Mouse (Mus musculus): ENCODE measurements around the gene Pdcl.

Gene Pdcl

DNA sequence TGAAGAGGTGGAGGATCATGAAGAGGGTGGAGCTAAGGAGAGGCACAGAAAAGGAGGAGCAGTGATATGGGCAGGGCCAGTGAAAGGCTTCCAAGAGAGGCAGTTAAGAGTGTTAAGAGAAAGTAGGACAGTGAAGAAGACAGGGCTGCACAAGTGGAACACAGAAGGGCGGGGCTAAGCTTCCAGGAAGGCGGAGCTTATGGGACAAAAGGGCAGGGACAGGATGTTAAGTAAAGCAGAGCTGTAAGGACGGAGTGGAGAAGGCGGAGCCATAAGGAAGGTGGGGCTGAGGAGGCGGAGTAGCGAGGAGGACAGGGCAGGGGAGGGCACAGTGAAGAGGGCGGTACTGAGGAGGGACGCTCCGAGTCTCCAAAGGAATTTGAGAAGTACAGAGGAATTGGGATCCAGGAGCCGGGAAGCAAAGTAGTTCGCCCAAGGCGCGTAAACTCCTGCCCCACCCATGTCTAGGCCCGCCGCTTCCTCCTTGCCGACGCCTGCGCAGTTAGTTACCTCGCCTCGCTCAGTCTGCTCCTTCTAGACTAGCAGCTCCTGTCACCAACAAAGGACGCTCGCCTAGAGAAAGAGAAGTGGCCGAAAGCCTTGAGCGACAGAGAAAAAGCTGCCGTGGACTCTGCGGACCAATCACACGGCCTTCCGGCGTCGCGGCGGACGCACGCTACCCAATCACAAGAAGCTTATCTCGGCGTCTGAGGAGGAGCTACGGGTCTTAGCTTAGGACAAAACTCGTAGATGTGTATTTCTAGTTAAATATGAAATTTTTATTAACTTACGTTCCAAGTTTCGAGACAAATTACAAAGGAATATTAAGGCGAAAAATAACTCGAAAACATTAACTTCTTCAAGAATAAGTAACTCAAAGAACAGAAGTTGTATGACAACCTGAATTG lies at the start of gene Pdcl:
Gene Pdcl (minus strand): TSS at position 700 of the 908 bp plus-strand sequence.
- peak; percentile 89 to 91 for DNase-seq

DNA sequence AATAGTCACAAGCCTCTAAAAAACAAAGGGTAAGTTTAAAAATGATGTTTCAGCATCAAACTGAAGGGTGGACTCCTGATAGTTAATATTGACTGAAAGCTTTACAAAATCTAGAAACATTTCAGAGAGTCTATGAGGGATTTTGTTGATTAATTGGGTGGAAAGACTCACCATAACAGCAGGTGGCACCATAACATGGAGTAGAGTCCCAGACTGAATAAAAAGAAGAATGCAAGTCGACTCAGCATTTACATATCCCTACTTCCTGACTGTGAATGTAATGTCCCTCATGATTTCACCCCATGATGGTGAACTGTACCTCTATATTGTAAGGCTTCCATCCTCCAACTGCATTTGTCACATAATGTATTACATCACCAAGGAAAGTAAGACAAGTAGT lies 36.4 kb upstream of the Pdcl start:
- DNase-seq: peak; percentile 10 to 17

GRCm38 (mm10) chr2:37382921-37383320 lies 23.8 kb upstream of the Pdcl start:
- no peak for DNase-seq

DNA sequence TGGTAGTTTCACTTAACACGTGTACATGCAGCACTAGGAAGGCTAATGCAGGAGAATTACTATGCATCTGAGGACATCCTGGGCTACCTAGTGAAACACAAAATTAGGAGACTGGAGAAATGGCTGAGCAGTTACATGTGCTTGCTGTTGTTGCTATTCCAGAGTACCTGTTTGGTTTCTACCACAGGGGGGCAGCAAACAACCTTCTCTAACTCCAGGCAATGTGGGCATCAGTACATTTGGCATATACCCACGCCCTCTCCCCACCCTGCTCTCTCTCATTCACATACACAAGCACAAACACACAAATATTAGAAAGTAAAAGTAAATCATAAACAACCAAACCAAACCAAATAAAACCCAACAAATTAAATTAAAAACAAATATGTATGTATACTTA lies 21.1 kb upstream of the Pdcl start:
- peak; percentile 79 to 80 for DNase-seq

DNA sequence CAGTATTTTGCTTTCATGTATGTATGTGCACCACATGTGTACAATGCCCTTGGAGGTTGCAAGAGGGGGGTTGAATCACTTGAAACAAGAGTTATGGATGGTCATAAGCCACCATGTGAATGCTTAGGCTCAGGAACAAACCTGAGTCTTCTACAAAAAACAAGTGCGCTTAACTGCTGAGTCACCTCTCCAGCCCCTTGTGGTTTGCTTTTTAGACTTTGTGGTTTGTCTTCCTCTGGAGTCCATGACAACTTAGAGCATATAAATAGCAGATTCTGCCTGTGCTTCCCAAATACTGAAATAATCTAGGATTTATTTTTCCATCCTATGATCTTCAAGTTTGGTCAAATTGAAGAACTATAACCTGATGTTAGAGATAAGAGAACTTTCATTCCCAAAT lies 16.9 kb upstream of the Pdcl start:
- DNase-seq: no peak

- no peak for DNase-seq
Measured at GRCm38 (mm10) chr2:37370651-37371050, 11.5 kb upstream of the Pdcl start.

- no peak for DNase-seq
Measured at GRCm38 (mm10) chr2:37359908-37360307, 776 bp upstream of the Pdcl start.

- DNase-seq: no peak
Measured at GRCm38 (mm10) chr2:37355571-37355970, 3.6 kb downstream of the Pdcl start.

DNA sequence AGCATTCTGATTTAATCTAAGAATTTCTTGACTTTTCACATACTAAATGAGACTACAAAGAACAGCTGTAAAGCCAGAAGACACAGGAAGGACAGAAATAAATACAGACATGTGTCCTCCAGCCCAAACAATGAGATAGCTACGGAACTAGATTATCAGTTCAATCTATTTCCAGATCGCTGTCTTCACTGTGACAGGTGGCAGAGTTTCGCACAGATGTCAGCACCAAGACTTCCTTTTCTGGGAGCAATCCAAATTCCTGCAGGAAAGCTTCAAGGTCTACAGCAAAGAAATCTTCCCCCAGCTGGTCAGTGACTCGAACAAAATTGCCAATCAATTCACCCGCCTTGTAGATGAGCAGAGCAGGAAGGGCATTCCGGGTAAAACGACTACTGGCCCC lies 7.5 kb downstream of the Pdcl start:
- DNase-seq: no peak

DNA sequence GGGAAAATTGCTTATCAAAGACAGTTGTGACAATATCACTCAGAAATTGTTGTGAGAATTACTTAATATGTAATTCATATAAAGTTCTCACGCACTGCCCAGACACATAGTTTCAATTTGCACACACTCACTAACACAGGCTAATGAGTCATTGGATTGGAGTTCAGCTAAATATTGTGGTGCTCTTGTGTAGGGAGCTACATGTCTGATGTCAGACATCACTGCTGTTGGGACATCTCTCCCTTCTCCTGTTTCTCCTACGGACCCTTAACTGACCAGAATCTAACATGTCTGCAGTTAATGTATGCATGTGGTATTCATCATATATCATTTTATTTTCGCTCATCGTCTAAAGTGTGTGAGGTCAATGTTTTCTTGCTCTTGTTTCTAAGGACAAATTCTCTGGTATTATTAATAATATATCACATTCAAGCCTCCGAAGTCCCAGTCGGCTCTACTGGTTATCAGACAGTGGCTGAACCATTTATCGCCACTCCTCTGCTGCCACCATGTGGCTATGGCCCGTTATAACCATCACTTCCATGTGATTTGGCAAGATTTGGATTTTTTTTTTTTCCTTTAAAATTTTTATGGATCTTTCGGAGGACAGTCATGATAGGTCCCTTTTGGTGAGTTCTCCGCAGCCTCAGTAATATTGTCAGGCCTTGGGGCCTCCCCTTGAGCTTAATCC lies 20.5 kb downstream of the Pdcl start:
- DNase-seq: peak; percentile 24 to 30

DNA sequence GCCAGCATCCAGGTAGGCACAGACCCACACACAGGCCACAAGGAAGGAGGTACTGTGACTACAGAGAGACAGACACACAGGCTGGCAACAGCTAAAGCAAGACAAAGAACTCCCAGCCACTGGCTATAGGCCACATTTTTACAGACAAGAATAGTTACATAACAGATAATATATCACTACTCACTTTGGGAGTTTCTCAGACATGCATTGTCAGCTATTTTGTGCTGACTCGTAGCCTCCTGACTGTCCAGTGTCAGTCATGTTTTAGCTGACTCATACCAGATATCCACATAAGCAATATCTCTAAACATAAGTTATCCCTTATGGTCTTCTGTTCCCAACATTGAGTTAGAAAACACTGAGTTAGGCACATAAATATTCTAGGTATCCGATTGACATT lies 25.8 kb downstream of the Pdcl start:
- DNase-seq: no peak

GRCm38 (mm10) chr2:37326215-37326614 lies 32.9 kb downstream of the Pdcl start, which contains the start of gene Olfr368:
Gene Olfr368, plus strand, starts transcription at chr2:37326515.
- DNase-seq: no peak
